Mouse (Mus musculus) midbrain, embryonic 13.5 days (tissue): Measurements from ENCODE around the gene Lama4. TPM values are rescaled to one million over a fixed set of nuclear protein-coding genes. Genes with fewer than 3 reads are reported as not detected.
A peak's percentile ranks its signal among the peaks of the same experiment; 100 is the strongest.

Experiments
- ATAC-seq: fragments of 200-750 bp; cut with Nextera tagmentation; 2 replicates; pipeline ENCODE4 v1.8.0; 2017; ENCODE audit warnings: mild to moderate bottlenecking, moderate TSS enrichment, moderate library complexity
- H3K27ac ChIP-seq: fragments of 300-500 bp; sonication (generic); 2 replicates; pipeline ENCODE4 v1.5.1; 2015; ENCODE audit warnings: inconsistent platforms, mild to moderate bottlenecking, moderate library complexity
- H3K27me3 ChIP-seq: fragments of 300-500 bp; sonication (generic); 2 replicates; pipeline ENCODE4 v1.6.1; 2015; ENCODE audit warnings: mild to moderate bottlenecking, inconsistent platforms
- H3K36me3 ChIP-seq: fragments of 300-500 bp; sonication (generic); 2 replicates; pipeline ENCODE4 v1.6.1; 2015; ENCODE audit warnings: mild to moderate bottlenecking, inconsistent platforms
- H3K4me1 ChIP-seq: fragments of 300-500 bp; sonication (generic); replicated peaks from 2 replicates; pipeline ENCODE4 v1.6.1; 2015; ENCODE audit warnings: inconsistent platforms
- H3K4me2 ChIP-seq: fragments of 300-500 bp; sonication (generic); replicated peaks from 2 replicates; pipeline ENCODE4 v1.6.1; 2015; ENCODE audit warnings: moderate library complexity, mild to moderate bottlenecking, inconsistent platforms
- H3K4me3 ChIP-seq: fragments of 300-500 bp; sonication (generic); replicated peaks from 2 replicates; pipeline ENCODE4 v1.5.1; 2015; ENCODE audit warnings: mild to moderate bottlenecking, inconsistent platforms
- H3K9ac ChIP-seq: fragments of 300-500 bp; sonication (generic); replicated peaks from 2 replicates; pipeline ENCODE4 v1.6.1; 2015; ENCODE audit warnings: mild to moderate bottlenecking, inconsistent platforms
- H3K9me3 ChIP-seq: fragments of 300-500 bp; sonication (generic); 2 replicates; pipeline ENCODE4 v1.6.1; 2016; ENCODE audit warnings: mild to moderate bottlenecking, inconsistent platforms
- WGBS: fragments of 180-500 bp; shearing (Covaris S2); methylation state at CpG from one replicate; pipeline ENCODE4 v1.1.7; 2015; 5-methylcytosine and 5-hydroxymethylcytosine counted together
- polyA plus RNA-seq: library from polyadenylated mRNA; unstranded; fragments of >200 nt; fragmentation: Nextera tagmentation; extraction: Ambion mirVana; gene quantifications from 2 replicates; pipeline ENCODE4 v1.2.1, GENCODE M21; 2015

Gene Lama4
- polyA plus RNA-seq, 1 experiment from 2014 or later, result 15.7 TPM

GRCm38 (mm10) chr10:39066962-39067361 lies 101.6 kb downstream of the Lama4 start:
- peak; percentile 63 for ATAC-seq
- H3K4me3 ChIP-seq, result no peak overlapping the region
- no peaks in the 10 kb centered on the region for H3K4me1 ChIP-seq
- no peaks in the 10 kb centered on the region for H3K9me3 ChIP-seq
- H3K4me2 ChIP-seq, result no peak overlapping the region
- no peak overlapping the region for H3K9ac ChIP-seq
- no peaks in the 10 kb centered on the region for H3K27me3 ChIP-seq
- no peaks in the 10 kb centered on the region for H3K36me3 ChIP-seq
- H3K27ac ChIP-seq, result no peak overlapping the region

GRCm38 (mm10) chr10:39072048-39072447 lies 106.7 kb downstream of the Lama4 start:
- 90% methylated on average over 4 of the region's 4 CpGs for WGBS
- ATAC-seq, result no peak
- no peaks in the 10 kb centered on the region for H3K36me3 ChIP-seq
- no peaks in the 10 kb centered on the region for H3K9me3 ChIP-seq
- H3K4me3 ChIP-seq, result no peak overlapping the region
- H3K27me3 ChIP-seq, result no peaks in the 10 kb centered on the region
- H3K27ac ChIP-seq, result no peak overlapping the region
- no peak overlapping the region for H3K4me2 ChIP-seq
- H3K4me1 ChIP-seq, result no peaks in the 10 kb centered on the region
- no peak overlapping the region for H3K9ac ChIP-seq

- H3K27me3 ChIP-seq, result no peaks in the 10 kb centered on the region
- no peaks in the 10 kb centered on the region for H3K4me1 ChIP-seq
- 84% methylated on average over 9 of the region's 9 CpGs for WGBS
- no peak for ATAC-seq
- H3K4me2 ChIP-seq, result no peak overlapping the region
- no peaks in the 10 kb centered on the region for H3K9me3 ChIP-seq
- H3K4me3 ChIP-seq, result no peak overlapping the region
- H3K27ac ChIP-seq, result no peak overlapping the region
- no peaks in the 10 kb centered on the region for H3K36me3 ChIP-seq
- no peak overlapping the region for H3K9ac ChIP-seq
These were observed 131.7 kb downstream of the Lama4 start for GRCm38 (mm10) chr10:39096981-39097380.

GRCm38 (mm10) chr10:39098746-39099145 lies 133.4 kb downstream of the Lama4 start:
- no peak overlapping the region for H3K9ac ChIP-seq
- H3K4me1 ChIP-seq, result no peaks in the 10 kb centered on the region
- H3K4me2 ChIP-seq, result no peak overlapping the region
- no peaks in the 10 kb centered on the region for H3K36me3 ChIP-seq
- no peak overlapping the region for H3K4me3 ChIP-seq
- no peak overlapping the region for H3K27ac ChIP-seq
- H3K9me3 ChIP-seq, result no peaks in the 10 kb centered on the region
- no peaks in the 10 kb centered on the region for H3K27me3 ChIP-seq
- WGBS, result 95% methylated on average over 10 of the region's 10 CpGs
- no peak for ATAC-seq

GRCm38 (mm10) chr10:39104803-39105449 lies 139.6 kb downstream of the Lama4 start:
- Histone ChIP-seq H3K27me3 (no peaks in the 10 kb centered on the region), H3K9ac (no peak overlapping the region), H3K4me2 (no peak overlapping the region), H3K4me1 (no peaks in the 10 kb centered on the region), H3K36me3 (no peaks in the 10 kb centered on the region), H3K9me3 (no peaks in the 10 kb centered on the region), H3K4me3 (no peak overlapping the region), H3K27ac (no peak overlapping the region)
- no peak for ATAC-seq
- WGBS, result 94% methylated on average over 8 of the region's 8 CpGs

- H3K9ac ChIP-seq, result no peak overlapping the region
- H3K9me3 ChIP-seq, result no peaks in the 10 kb centered on the region
- WGBS, result 41% methylated on average over 3 of the region's 3 CpGs
- no peaks in the 10 kb centered on the region for H3K27me3 ChIP-seq
- ATAC-seq, result no peak
- H3K36me3 ChIP-seq, result no peaks in the 10 kb centered on the region
- no peak overlapping the region for H3K27ac ChIP-seq
- H3K4me2 ChIP-seq, result no peak overlapping the region
- no peak overlapping the region for H3K4me3 ChIP-seq
- H3K4me1 ChIP-seq, result no peaks in the 10 kb centered on the region
These were observed 141.1 kb downstream of the Lama4 start for GRCm38 (mm10) chr10:39106413-39106812.

- Histone ChIP-seq H3K9ac (no peak overlapping the region), H3K27me3 (no peaks in the 10 kb centered on the region), H3K27ac (no peak overlapping the region), H3K9me3 (no peaks in the 10 kb centered on the region), H3K4me3 (no peak overlapping the region), H3K4me1 (no peaks in the 10 kb centered on the region), H3K36me3 (no peaks in the 10 kb centered on the region), H3K4me2 (no peak overlapping the region)
- WGBS, result 24% methylated on average over 4 of the region's 4 CpGs
- ATAC-seq, result no peak
These were observed 141.6 kb downstream of the Lama4 start for GRCm38 (mm10) chr10:39106935-39107334.

- H3K9ac ChIP-seq, result no peak overlapping the region
- H3K4me2 ChIP-seq, result no peak overlapping the region
- no peaks in the 10 kb centered on the region for H3K36me3 ChIP-seq
- no peak for ATAC-seq
- no peaks in the 10 kb centered on the region for H3K4me1 ChIP-seq
- WGBS, result 72% methylated on average over 10 of the region's 10 CpGs
- no peak overlapping the region for H3K27ac ChIP-seq
- no peaks in the 10 kb centered on the region for H3K27me3 ChIP-seq
- no peak overlapping the region for H3K4me3 ChIP-seq
- no peaks in the 10 kb centered on the region for H3K9me3 ChIP-seq
These were observed 143.6 kb downstream of the Lama4 start for GRCm38 (mm10) chr10:39108837-39109488.

- no peak for ATAC-seq
- Histone ChIP-seq H3K4me2 (no peak overlapping the region), H3K4me1 (no peaks in the 10 kb centered on the region), H3K9ac (no peak overlapping the region), H3K4me3 (no peak overlapping the region), H3K36me3 (no peaks in the 10 kb centered on the region), H3K27ac (no peak overlapping the region), H3K9me3 (no peaks in the 10 kb centered on the region), H3K27me3 (no peaks in the 10 kb centered on the region)
- 62% methylated on average over 4 of the region's 4 CpGs for WGBS
These were observed 144.2 kb downstream of the Lama4 start for GRCm38 (mm10) chr10:39109489-39109874.

- no peaks in the 10 kb centered on the region for H3K4me1 ChIP-seq
- H3K9me3 ChIP-seq, result no peaks in the 10 kb centered on the region
- ATAC-seq, result no peak
- no peak overlapping the region for H3K9ac ChIP-seq
- no peak overlapping the region for H3K4me2 ChIP-seq
- no peaks in the 10 kb centered on the region for H3K27me3 ChIP-seq
- no peak overlapping the region for H3K27ac ChIP-seq
- H3K4me3 ChIP-seq, result no peak overlapping the region
- WGBS, result 38% methylated on average over 4 of the region's 4 CpGs
- peaks cover 5% of the 10 kb centered on the region; the same call in 1 of the 2 replicates for H3K36me3 ChIP-seq
These were observed 156.1 kb downstream of the Lama4 start for GRCm38 (mm10) chr10:39121412-39121811.

- 5% methylated on average over 47 of the region's 47 CpGs for WGBS
- H3K4me2 ChIP-seq, result peak within 1 kb of the TSS; percentile 93
- peak within 1 kb of the TSS; percentile 74 for H3K4me3 ChIP-seq
These were observed 168.4 kb downstream of the Lama4 start, which contains the start of the genes Fam229b and Tube1 for GRCm38 (mm10) chr10:39133462-39134310. Gene Fam229b, minus strand, starts transcription at chr10:39133914. Gene Tube1, plus strand, starts transcription at chr10:39133976.

GRCm38 (mm10) chr10:39137766-39138165 lies 172.5 kb downstream of the Lama4 start:
- H3K4me1 ChIP-seq, result peaks cover 22% of the 10 kb centered on the region
- no peaks in the 10 kb centered on the region for H3K9me3 ChIP-seq
- H3K36me3 ChIP-seq, result peaks cover 34% of the 10 kb centered on the region
- no peaks in the 10 kb centered on the region for H3K27me3 ChIP-seq
- H3K4me3 ChIP-seq, result no peak overlapping the region
- no peak overlapping the region for H3K9ac ChIP-seq
- no peak overlapping the region for H3K27ac ChIP-seq
- no peak for ATAC-seq
- H3K4me2 ChIP-seq, result no peak overlapping the region
- 92% methylated on average over 3 of the region's 3 CpGs for WGBS

More at GRCm38 (mm10) chr10:39133462-39134310, 168.4 kb downstream of the Lama4 start, which contains the start of the genes Fam229b and Tube1:
- peaks cover 14% of the 10 kb centered on the region for H3K36me3 ChIP-seq
- ATAC-seq, result peak; percentile 93
- no peaks in the 10 kb centered on the region for H3K27me3 ChIP-seq
- no peaks in the 10 kb centered on the region for H3K9me3 ChIP-seq
- H3K4me1 ChIP-seq, result peaks cover 22% of the 10 kb centered on the region
- peak within 1 kb of the TSS; percentile 74 for H3K27ac ChIP-seq
- peak within 1 kb of the TSS; percentile 80 for H3K9ac ChIP-seq
